Mouse (Mus musculus) megakaryocyte, adult 5-6 weeks (primary cell): ENCODE data around the gene Crybb3. TPM values are rescaled to one million over a fixed set of nuclear protein-coding genes. Genes with fewer than 3 reads are reported as not detected.
A peak's percentile ranks its signal among the peaks of the same experiment; 100 is the strongest.
"Not testable (repeated sequence)": the region's sequence is repeated elsewhere in the genome, so short reads cannot be mapped to it uniquely, and the experiment has no call there.

Source experiments
- ATAC-seq: 2 replicates; pipeline ENCODE4 v1.8.0; 2016; ENCODE audit warnings: mild to moderate bottlenecking, inconsistent platforms; ENCODE audit not compliant: poor library complexity, severe bottlenecking
- total RNA-seq, 2 experiments: library from RNA; stranded (forward) in 1 of 2; stranded (reverse) in 1 of 2; fragments of 153-499, 151-499 nt in 1 of 2; fragments of 221-1000, 200-1000 nt in 1 of 2; gene quantifications; 2 replicates each; pipeline versions ENCODE4 v1.2.3 to v1.2.4; 2015 to 2017

Gene Crybb3
- total RNA-seq (2015) (not detected in 2 replicates), total RNA-seq (2017) (not detected in 2 replicates)

DNA sequence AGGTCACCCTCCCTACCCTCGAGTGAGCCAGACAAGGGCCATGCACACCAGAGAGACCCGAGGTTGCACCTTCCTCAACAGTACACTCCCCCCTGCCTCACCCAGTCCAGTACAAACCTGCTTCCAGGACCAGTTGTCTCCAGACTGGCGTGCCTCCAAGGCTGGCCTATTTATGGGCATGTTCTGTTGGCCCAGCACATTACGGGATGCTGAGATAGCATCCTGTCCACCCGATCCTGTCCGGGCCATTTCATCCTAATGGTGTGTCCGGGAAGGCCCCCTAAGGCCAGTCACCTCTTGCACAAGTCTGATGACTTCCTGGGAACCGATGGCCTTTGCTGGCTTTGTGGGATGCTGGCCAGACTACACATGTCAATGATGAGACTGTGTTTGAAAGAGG, at the start of gene Crybb3:
Crybb3 (minus strand) TSS at position 146 of the 400 bp plus-strand sequence.
- ATAC-seq: no peak

DNA sequence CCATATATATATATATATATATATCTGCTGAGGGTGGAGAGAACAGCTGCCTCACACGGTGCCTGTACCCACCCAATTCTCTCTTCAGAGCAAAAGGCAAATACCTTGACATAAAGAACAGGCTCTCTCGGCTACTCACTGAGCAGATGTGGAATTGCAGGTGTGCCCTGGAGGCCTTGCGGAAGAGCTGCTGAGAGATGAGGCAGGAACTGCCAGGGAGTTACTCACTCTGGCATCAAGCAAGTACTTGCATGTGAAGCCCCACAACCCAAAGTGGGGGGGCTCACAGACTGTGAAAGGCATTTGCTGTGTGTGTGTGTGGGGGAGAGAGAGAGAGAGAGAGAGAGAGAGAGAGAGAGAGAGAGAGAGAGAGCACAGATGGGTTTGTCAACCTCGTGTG, 47.0 kb upstream of the Crybb3 start:
- ATAC-seq: no peak

DNA sequence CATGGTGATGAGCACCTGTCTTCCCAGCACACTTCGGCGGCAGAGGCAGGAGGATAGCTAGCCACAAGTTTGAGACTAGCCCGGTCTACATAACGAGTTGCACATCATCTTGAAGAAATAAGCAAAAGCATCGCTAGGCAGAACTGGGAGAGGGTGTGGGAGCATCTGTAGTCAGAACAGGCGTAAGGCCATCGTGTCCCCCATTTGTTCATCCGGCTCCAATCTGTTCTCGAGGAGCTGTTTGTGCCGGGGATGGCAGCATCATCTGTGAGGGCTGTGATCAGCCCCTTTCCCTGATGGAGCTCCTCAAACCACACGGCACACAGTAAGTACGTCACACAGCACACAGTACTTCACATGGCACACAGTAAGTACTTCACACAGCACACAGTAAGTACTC, 45.1 kb upstream of the Crybb3 start:
- no peak for ATAC-seq

DNA sequence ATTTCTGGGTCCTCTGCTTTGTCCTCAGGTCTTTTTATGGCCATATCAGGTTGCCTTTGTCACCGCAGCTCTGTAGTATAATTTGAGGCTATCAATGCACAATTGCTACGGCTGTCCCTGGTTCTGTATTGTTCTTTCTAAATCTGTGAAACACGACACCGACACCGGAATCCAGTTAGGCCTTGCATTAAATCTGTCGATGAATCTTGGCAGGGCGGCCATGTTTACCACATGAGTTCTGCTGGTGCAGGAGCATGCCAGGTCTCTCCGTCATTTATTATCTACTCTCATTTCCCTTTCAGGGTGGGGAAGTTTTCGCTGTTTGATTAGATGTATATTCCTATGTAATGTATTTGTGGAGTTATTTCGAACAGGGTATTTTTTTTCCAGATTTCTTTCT, 42.3 kb upstream of the Crybb3 start:
- ATAC-seq: no peak

DNA sequence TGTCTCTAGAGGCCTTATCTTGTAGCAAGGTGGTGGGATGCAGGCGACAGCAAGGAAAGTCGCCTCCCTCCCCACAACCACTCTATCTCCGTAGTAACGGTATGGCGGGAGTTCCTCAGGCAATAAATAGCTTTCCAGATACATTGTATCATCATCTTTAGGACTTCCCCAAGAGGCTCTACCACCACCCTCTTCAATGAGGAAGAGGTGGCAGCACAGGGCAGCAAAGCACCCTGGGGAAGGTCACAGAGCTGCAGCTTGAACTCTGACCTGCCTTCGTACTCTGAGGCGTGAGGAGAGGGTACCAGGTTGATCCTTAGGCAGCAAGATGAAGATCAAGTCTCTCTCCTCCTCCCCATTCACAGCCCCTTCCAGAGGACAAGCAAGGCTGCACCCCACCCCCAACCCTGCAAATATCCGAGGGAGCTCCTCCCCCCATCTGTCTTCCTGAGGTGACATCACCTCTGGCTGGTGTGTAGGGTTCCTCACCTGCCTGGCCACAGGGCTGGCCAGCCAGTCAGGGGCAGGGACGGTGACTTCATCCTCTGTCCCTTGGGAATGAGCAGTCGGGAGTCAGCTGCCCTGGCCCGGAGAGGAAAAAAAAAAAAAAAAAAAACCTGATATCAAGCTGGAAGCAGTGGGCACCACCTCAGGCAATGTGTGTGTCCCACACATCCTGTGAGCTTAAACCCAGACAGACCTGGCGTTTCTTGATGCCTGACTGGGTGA, 41.1 kb upstream of the Crybb3 start:
- ATAC-seq: peak; percentile 65

DNA sequence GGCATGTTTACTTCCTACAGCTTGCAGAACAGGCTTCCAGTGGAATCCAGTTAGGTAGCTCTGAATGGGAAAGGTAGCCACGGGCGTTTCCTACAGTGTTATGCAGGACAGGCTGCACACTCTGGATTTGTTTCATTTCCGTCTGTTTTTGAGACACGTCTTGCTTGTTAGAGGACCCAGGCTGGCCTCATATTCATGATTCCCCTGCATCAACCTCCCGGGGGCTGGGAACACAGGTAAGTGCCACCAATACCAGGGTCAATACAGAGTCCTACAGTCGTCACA, 40.1 kb upstream of the Crybb3 start:
- no peak for ATAC-seq

DNA sequence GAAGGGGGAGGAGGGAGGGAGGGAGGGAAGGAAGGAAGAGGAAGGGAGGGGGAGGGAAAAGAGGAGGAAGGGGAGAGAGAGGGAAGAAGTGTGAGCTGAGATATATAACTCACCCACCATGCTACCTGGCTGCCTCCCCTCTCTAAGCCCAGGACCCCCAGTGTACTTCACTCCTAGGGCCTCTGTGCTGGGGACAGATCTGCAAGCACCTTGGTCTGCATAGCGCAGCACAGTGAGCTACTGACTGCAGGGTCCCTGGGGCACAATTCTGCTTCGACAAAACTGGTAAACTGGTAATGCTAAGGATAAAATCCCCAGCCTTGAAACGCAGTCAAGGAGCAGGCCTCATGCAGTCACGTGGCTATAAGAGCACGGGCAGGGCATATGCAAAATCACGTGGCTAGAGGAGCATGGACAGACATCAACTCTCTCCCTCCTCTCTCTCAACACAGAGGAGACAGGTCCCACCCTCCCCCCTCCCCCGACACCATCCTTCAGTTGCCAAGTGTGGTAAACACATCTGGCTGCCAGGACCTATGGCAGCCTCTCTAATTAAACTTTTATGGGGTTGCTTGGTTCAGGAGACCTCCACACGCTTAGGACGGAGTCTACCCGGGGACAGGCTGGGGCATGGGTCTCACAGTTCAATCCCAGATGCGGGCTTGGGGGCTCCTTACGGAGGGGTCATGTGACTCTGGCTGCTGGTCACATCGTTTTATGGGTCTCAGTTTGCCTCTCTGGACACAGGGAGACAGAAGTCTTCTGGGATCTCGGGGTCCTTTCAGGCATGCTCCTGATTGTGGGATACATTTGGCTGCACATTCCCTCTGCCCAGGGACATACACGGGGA, 39.6 kb upstream of the Crybb3 start:
- no peak for ATAC-seq

DNA sequence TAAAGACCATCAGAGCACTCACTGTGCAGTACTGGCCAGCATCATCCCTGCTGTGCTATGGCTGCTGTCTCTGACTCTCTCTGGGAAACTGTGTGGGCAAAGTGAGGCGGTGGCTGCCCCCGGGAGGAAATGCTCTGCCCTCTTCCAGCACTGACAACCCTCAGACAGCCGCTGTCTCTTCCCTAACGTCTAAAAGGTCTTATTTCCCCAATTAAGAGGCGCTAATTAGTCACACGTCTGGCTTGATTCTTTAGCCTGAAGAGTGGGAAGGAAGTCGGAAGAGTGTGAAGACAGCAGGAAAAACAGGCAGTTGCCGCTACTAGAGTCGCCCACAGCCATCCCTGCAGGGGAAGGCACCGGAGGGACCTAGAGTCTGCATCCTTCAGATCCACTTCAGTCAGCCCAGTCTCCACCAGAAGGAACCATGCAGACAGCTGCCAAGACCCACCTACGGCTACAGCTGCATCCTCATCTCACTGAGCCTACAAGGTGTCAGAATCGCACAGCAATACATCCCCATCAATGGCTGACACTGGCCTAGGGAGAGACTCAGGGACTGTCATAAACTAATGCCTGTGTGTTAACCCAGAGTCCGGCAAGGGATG, 38.6 kb upstream of the Crybb3 start:
- peak; percentile 64 for ATAC-seq

DNA sequence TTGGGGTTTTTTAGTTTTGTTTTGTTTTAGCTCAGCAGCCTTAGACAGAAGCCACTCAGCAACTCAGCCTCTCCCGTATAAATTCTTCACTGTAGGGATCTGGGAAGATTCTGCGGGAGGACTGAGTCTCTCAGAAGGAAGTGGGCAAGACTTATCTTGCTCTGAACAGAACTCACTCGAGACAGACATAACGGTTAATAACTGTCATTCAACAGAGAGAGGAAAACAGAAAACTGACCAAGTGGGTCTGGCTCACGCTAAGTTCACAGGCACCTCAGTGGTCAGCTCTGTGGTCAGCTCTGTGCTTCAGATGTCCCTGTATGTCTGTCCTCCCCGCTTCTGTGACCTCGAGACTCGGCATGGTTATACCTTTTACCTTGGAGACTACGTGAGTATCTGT, 37.9 kb upstream of the Crybb3 start:
- ATAC-seq: no peak

DNA sequence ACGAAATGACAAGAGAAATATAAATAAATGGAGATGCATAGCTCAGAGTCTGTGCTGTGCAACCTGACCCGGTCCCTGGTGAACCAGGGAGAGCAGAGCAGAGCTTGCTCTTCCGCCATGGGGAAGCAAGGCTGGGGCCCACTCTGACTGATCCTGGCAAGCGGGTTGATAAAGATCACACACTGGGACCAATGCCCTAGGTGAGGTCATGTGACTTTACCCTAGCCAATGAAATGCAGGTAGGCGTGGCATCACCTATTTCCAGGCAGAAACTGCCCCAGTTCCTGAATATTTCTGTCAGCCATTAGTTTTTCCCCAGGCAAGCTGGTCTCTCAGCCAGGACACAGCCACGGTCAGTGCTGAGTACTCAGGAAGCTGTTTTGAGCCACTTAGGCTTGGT, 37.3 kb upstream of the Crybb3 start:
- peak; percentile 23; the same call in 1 of the 2 replicates for ATAC-seq

DNA sequence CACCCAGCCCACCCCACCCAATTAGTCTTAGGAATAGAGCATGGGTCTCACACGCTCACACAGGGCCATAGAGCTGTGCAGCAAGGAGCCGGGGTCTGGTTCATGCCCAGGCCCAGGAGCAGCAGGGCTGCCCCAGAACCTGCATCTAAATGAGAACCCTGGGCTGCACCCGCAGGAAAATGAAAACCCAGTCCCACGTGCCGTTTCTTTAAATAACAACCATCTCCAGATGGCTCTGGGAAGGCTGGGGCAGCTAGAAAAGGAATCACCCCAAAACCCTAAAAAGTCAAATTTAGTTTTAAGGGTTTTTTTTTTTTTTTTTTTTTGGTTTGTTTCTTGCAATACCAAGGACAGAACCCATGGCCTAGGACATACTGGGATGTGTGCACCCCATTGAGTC, 36.0 kb upstream of the Crybb3 start:
- no peak for ATAC-seq

DNA sequence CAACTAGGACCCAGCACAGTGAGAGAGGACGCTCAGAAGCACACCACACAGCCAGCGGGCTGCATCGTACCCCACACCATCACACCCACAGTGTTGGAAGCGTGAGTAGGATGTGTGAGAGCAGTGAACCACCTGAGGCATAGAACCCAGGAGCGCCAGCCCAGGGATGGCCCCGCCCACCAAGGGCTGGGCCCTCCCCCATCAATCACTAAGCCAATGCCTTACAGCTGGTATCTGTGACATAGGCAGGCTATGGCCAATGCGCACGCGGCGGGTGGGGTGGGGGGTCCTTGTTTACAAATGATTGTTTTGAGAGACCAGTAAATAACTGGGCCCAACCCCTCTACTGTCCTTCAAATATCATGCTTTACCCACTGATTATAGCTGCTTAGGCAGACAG, 34.5 kb upstream of the Crybb3 start:
- no peak for ATAC-seq

DNA sequence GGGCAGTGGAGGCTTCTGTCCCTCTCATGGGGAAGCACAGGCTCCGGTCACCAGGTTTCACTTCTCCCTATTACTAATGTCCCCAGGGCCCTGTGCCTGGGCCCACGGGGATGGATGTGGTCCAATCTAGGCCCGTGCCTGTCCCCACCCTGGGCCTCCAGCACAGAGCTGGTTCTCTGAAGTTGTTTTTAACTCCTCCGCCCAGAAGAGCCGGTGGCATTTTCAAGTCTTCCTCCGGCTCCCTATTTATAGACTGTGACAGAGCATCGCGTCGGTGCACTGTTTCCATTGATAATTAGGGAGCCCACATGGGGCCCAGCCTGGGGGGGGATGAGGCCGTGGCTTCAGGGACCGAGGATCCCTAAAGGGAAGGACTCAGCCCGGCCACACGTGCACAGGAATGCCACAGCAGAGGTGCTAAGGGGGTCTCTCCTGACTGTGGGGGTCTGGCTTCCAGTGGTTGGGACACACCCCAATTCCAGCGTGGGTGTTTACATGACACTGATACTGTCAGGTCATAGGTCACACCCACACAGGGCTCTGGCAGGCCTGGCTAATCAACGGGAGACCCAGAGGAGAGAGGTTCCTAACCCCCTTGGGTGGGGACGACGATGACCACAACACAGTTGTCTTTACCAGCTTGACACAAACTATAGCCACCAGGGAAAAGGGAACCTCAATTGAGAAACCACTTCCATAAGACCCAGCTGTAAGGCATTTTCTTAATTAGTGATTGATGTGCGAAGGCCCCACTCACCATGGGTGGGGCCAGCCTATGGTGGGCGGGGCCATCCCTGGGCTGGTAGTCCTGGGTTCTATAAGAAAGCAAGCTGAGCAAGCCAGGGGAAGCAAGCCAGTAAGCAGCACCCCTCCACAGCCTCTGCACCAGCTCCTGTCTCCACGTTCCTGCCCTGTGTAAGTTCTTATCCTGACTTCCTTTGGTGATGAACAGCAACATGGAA, 33.2 kb upstream of the Crybb3 start:
- ATAC-seq: peak; percentile 82

DNA sequence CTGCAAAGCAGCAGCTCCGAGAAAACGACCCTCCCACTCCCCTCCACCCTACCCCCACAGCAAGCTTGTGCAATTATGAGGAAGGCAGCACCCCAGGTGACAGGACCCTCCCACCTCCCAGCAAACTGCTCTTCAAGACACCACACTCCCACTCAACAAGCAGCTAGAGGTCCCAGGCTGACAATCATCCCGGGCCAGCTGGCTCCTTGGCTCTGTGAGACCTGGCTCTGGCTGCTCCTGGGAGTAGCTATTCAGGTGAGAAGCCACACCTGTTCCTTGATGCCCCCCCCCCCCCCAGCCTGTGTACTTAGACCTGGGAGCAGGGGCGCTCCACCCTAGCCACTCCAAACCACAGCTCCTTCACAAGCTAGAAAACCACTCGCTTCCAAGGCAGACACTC, 31.7 kb upstream of the Crybb3 start:
- no peak for ATAC-seq

DNA sequence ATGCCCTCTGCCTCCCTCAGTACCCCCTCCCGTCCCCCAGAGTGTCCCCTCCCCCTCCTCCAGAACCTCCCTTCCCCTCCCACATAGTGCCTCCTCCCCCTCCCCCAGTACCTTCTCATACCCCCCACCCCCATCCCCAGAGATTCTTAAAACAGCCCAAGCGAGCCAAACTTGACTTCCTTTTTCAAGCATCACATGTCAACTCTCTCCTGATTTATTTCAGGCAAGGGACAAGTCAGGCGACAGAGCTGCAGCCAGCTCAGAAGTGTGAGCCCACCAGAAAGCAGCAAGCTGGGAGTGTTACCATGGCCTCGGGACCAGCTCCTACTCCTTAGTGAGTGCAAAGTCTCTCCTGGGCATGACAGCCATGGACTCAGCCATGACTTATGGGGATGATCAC, 30.0 kb upstream of the Crybb3 start:
- ATAC-seq: no peak

DNA sequence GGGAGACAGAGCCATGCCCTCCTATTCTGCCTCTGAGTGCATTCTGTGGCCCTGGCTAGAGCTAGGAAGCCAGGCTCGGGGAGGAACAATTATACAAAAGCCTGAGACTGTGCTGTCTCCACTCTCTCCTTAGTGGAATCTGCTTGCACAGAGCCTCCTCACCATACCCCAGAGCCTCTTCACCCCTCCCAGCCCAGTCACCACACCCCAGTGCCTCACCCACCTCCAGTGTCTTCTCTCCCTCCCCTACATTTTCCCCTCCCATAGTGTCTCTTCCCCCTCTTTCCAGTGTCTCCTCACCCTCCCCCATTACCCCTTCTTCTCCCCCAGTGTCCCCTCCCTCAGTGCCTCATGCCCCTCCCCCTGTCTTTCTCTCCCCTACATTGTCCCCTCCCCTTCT, 29.5 kb upstream of the Crybb3 start:
- no peak for ATAC-seq

DNA sequence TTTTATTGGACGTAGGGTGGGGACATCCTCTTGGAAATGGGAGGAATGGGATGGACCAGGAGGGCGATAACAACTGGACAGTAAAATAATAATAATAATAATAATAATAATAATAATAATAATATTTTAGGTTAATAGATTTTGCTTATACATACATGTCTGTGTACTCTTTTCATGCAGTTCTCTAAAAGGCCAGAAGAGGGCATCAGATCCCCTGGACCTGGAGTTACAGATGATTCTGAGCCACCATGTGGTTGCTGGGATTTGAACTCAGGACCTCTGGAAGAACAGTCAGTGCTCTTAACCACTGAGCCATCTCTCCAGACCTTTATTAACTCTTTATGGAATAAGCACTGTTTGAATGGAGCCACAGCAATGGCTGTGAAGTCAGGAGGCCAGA, 28.3 kb upstream of the Crybb3 start:
- not testable (repeated sequence) for ATAC-seq

DNA sequence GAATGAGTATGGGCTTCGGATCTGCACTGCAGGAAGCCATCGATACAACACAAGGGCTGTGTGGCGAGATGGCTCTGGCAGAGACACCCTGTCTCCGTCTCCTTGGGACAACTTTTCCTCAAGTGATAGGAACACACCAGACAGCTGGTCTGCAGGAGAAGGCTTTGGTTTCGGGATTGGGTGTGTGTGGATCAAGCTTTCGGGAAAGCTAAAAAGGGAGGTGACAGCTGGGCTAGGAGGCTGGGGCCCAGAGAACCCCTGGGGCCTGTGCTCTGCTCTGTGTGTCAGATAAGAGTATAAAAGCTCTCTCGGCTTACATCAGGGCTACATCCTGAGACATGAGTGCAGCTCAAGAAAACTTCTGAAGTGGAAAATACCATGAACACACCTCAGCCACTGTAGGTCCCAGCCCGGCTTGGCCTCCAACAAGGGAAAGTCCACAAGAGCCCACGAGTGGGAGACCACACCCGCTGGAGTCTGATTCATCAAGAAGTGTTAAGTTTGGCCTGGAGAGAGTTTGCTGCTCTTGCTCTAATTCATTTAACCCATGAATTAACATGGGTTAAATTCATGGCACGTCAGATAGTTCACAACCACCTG, 26.9 kb upstream of the Crybb3 start:
- no peak for ATAC-seq

DNA sequence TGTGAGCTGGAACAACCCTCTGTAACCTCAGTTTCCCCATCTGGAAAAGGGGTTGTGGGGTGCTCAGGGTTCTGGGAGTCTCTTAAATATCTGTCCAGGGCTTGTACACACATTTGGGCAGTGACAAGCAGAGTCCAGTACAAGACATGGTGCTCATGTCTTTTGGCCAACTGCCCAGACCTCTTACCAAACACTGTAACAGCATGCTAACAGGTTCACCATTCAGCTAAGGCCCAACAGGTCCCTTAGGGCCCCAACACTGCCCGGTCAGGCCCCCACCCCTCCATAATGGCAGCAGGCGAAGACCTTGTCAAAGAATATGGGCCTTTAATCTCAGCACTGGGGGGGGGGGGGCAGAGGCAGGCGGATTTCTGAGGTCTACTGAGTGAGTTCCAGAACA, 26.3 kb upstream of the Crybb3 start:
- no peak for ATAC-seq

DNA sequence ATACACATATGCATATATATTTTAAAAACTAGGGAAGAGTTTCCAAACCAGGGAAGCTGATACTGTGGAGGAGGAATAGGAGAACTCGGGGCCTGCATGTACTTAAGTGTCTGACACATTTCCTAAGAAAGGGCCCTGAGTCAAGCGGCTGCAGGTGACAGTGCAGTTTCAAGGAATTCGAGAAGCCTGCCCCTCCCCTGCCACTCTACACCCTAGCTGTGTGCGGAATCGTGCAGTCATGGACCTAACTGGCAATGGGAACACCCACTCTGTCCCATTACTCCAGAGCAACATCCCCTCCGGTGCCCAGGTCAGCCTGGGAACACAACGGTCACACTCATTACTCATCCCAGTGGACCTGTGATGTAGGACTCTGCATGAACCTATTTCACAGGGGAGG, 25.2 kb upstream of the Crybb3 start:
- no peak for ATAC-seq

DNA sequence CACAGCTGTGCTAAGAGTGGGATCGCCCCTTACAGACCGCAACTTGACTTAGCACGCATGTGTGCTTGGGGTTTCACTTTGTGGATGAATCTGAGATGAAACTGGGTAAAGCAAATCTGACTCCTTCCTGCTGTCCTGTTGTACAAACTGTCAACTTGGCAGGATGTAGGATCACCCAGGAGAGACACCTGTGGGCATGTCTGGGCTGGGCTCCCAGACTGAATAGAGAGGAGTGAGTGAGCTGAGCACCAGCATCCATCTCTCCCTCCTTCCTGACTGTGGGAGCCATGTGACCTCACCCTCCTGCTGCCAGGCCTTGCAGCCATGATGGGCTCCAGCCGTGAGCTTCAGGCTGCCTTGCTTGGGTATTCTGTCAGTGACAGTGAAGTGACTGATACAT, 24.1 kb upstream of the Crybb3 start:
- no peak for ATAC-seq
